Mouse (Mus musculus): ENCODE data around the gene Nell2. TPM values are rescaled to one million over a fixed set of nuclear protein-coding genes. Genes with fewer than 3 reads are reported as not detected.
A peak's percentile ranks its signal among the peaks of the same experiment; 100 is the strongest.

Gene Nell2
- polyA plus RNA-seq (2012; rRNA removed) (15.9 and 16.2 TPM in 2 replicates), polyA plus RNA-seq (2014; fragmentation: Nextera tagmentation; extraction: Ambion mirVana) (17.5 and 22.6 TPM in 2 replicates)

- no peaks in the 10 kb centered on the region for H3K9me3 ChIP-seq (ENCODE audit: control insufficient read depth, low read length)
- DNase-seq (ENCODE audit: low spot score) (peak; percentile 33), ATAC-seq (ENCODE audit: low FRiP score, low read depth) (peak; percentile 53; the same call in 1 of the 2 replicates)
- under 1% methylated on average over 65 of the region's 95 CpGs for WGBS
- peaks cover 32% of the 10 kb centered on the region for H3K27me3 ChIP-seq (ENCODE audit: control insufficient read depth, insufficient read depth, low read length)
- H3K36me3 ChIP-seq (ENCODE audit: control insufficient read depth, insufficient read depth, low read length), result no peaks in the 10 kb centered on the region
- H3K4me2 ChIP-seq (replicated peaks; ENCODE audit: low read depth, low read length, severe bottlenecking), result peak within 1 kb of the TSS; percentile 98
- H3K4me1 ChIP-seq (ENCODE audit: control insufficient read depth, insufficient read depth, low read length), result peaks cover 11% of the 10 kb centered on the region
- H3K27ac ChIP-seq (replicated peaks; ENCODE audit: low read depth, low read length), result no peak within 1 kb of the TSS
- no peak for TF ChIP-seq POLR2A (IDR thresholded peaks at IDR 0.05; ENCODE audit: borderline replicate concordance, extremely low read depth, insufficient read depth, insufficient read length)
- peak within 1 kb of the TSS; percentile 57 for H3K4me3 ChIP-seq (replicated peaks; ENCODE audit: low read length)
- H3K9ac ChIP-seq (ENCODE audit: low read depth, low read length, severe bottlenecking), result peak within 1 kb of the TSS; percentile 58
Observed at GRCm38 (mm10) chr15:95527948-95528861, at the start of gene Nell2. Gene Nell2 (minus strand): TSS chr15:95528559.

DNA sequence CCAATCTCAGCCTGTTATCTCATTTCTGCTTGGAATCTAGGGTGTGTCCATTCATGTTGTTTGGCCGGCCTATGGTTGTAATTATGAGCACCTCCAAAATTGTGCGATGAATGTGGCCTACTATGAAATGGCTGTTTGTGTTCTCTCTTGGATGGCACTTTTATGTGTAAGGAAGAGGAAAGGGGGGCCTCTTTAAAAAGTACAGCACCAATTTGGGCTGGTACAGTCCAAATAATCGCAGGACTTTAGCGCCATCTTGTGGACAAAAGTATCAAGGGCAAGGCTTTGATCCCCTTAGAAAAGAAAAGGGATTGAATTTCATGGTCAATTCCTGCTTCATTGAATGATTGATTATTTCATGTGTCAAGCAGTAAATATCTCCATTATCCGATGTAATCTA lies 46.3 kb upstream of the Nell2 start:
- WGBS, result 18% methylated on average over 5 of the region's 5 CpGs
- H3K9me3 ChIP-seq (ENCODE audit: control insufficient read depth, low read length), result no peaks in the 10 kb centered on the region

DNA sequence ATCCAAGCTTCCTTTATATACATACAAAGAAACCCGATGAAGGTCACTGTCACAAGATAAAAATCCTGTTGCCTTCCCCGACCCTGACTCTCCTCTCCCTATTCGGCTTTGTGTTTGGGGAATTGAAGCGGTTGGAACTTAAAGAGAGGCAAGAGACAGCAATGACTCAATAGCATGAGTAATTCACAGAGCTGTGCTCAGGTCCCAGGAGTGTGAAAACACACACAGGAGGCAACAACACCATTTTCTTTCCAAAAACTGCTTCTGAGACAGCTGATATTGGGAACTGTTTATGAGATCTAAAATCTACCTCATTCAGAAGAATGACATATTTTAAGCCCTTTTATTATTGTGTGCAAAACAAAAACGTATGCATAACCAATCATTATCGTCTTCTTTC lies 41.2 kb upstream of the Nell2 start:
- ATAC-seq (ENCODE audit: low FRiP score, low read depth) (no peak), DNase-seq (ENCODE audit: low spot score) (no peak)
- H3K4me1 ChIP-seq (ENCODE audit: control insufficient read depth, insufficient read depth, low read length), result no peaks in the 10 kb centered on the region
- no peaks in the 10 kb centered on the region for H3K9me3 ChIP-seq (ENCODE audit: control insufficient read depth, low read length)
- no peak overlapping the region for H3K4me3 ChIP-seq (replicated peaks; ENCODE audit: low read length)
- no peaks in the 10 kb centered on the region for H3K36me3 ChIP-seq (ENCODE audit: control insufficient read depth, insufficient read depth, low read length)
- H3K9ac ChIP-seq (ENCODE audit: low read depth, low read length, severe bottlenecking), result no peak overlapping the region
- H3K4me2 ChIP-seq (replicated peaks; ENCODE audit: low read depth, low read length, severe bottlenecking), result no peak overlapping the region
- H3K27ac ChIP-seq (replicated peaks; ENCODE audit: low read depth, low read length), result no peak overlapping the region
- no peaks in the 10 kb centered on the region for H3K27me3 ChIP-seq (ENCODE audit: control insufficient read depth, insufficient read depth, low read length)
- 91% methylated on average over 6 of the region's 6 CpGs for WGBS
- no peak for TF ChIP-seq POLR2A (IDR thresholded peaks at IDR 0.05; ENCODE audit: borderline replicate concordance, extremely low read depth, insufficient read depth, insufficient read length)

More for the DNA sequence above, 46.3 kb upstream of the Nell2 start:
- no peak overlapping the region for H3K27ac ChIP-seq (replicated peaks; ENCODE audit: low read depth, low read length)
- H3K4me2 ChIP-seq (replicated peaks; ENCODE audit: low read depth, low read length, severe bottlenecking), result no peak overlapping the region
- ATAC-seq (ENCODE audit: low FRiP score, low read depth), result no peak
- TF ChIP-seq POLR2A (IDR thresholded peaks at IDR 0.05; ENCODE audit: borderline replicate concordance, extremely low read depth, insufficient read depth, insufficient read length), result no peak
- H3K27me3 ChIP-seq (ENCODE audit: control insufficient read depth, insufficient read depth, low read length), result no peaks in the 10 kb centered on the region
- H3K4me3 ChIP-seq (replicated peaks; ENCODE audit: low read length), result no peak overlapping the region
- H3K36me3 ChIP-seq (ENCODE audit: control insufficient read depth, insufficient read depth, low read length), result no peaks in the 10 kb centered on the region
- peak; percentile 82 for DNase-seq (ENCODE audit: low spot score)
- no peaks in the 10 kb centered on the region for H3K4me1 ChIP-seq (ENCODE audit: control insufficient read depth, insufficient read depth, low read length)
- H3K9ac ChIP-seq (ENCODE audit: low read depth, low read length, severe bottlenecking), result no peak overlapping the region

DNA sequence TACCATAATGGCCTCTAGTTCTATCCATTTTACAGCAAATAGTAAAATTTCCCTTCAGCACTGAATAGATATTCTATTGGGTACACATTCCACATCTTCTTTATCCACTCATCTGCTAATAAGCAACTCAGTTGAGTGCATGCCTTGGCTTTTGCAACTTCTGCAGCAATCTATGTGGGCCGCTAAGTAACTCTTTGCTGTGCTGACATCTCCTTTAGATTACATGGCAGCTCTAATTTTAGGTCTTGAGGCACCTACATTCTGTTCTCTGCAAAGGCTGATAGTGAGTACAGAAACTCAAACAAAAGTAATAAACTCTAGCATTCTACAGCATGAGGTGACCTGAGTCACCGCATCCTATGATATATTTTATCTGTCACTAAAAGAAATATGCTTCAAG lies 36.8 kb upstream of the Nell2 start:
- TF ChIP-seq POLR2A (IDR thresholded peaks at IDR 0.05; ENCODE audit: borderline replicate concordance, extremely low read depth, insufficient read depth, insufficient read length), result no peak
- WGBS, result 92% methylated on average over 2 of the region's 2 CpGs
- Histone ChIP-seq H3K9me3 (ENCODE audit: control insufficient read depth, low read length) (no peaks in the 10 kb centered on the region), H3K4me2 (replicated peaks; ENCODE audit: low read depth, low read length, severe bottlenecking) (no peak overlapping the region), H3K27me3 (ENCODE audit: control insufficient read depth, insufficient read depth, low read length) (no peaks in the 10 kb centered on the region), H3K36me3 (ENCODE audit: control insufficient read depth, insufficient read depth, low read length) (no peaks in the 10 kb centered on the region), H3K4me3 (replicated peaks; ENCODE audit: low read length) (no peak overlapping the region), H3K27ac (replicated peaks; ENCODE audit: low read depth, low read length) (no peak overlapping the region), H3K9ac (ENCODE audit: low read depth, low read length, severe bottlenecking) (no peak overlapping the region), H3K4me1 (ENCODE audit: control insufficient read depth, insufficient read depth, low read length) (no peaks in the 10 kb centered on the region)
- no peak for DNase-seq (ENCODE audit: low spot score)
- ATAC-seq (ENCODE audit: low FRiP score, low read depth), result no peak

GRCm38 (mm10) chr15:95561303-95561702 lies 32.9 kb upstream of the Nell2 start:
- Histone ChIP-seq H3K9ac (ENCODE audit: low read depth, low read length, severe bottlenecking) (no peak overlapping the region), H3K4me1 (ENCODE audit: control insufficient read depth, insufficient read depth, low read length) (no peaks in the 10 kb centered on the region), H3K4me3 (replicated peaks; ENCODE audit: low read length) (no peak overlapping the region), H3K27me3 (ENCODE audit: control insufficient read depth, insufficient read depth, low read length) (no peaks in the 10 kb centered on the region), H3K27ac (replicated peaks; ENCODE audit: low read depth, low read length) (no peak overlapping the region), H3K36me3 (ENCODE audit: control insufficient read depth, insufficient read depth, low read length) (no peaks in the 10 kb centered on the region), H3K9me3 (ENCODE audit: control insufficient read depth, low read length) (no peaks in the 10 kb centered on the region), H3K4me2 (replicated peaks; ENCODE audit: low read depth, low read length, severe bottlenecking) (no peak overlapping the region)
- 84% methylated on average over 5 of the region's 5 CpGs for whole genome bisulfite sequencing
- no peak for TF ChIP-seq POLR2A (IDR thresholded peaks at IDR 0.05; ENCODE audit: borderline replicate concordance, extremely low read depth, insufficient read depth, insufficient read length)
- ATAC-seq (ENCODE audit: low FRiP score, low read depth) (no peak), DNase-seq (ENCODE audit: low spot score) (no peak)
